Mouse (Mus musculus) adipocyte (in vitro differentiated cells): Measurements from ENCODE around the gene Olfr463.

Experiments used
- DNase-seq: peaks from one replicate; pipeline ENCODE4 v3.0.0-alpha.2; 2016; ENCODE audit warnings: low spot score

The Olfr463 gene

GRCm38 (mm10) chr11:87846968-87847600, 50.1 kb downstream of the Olfr463 start:
- DNase-seq: no peak
